Mouse (Mus musculus): Measurements from ENCODE around the gene 4931400O07Rik. TPM values are rescaled to one million over a fixed set of nuclear protein-coding genes. Genes with fewer than 3 reads are reported as not detected.

4931400O07Rik gene
- not detected in 2 replicates for polyA plus RNA-seq (2014; fragmentation: Nextera tagmentation; extraction: Ambion mirVana)

DNA sequence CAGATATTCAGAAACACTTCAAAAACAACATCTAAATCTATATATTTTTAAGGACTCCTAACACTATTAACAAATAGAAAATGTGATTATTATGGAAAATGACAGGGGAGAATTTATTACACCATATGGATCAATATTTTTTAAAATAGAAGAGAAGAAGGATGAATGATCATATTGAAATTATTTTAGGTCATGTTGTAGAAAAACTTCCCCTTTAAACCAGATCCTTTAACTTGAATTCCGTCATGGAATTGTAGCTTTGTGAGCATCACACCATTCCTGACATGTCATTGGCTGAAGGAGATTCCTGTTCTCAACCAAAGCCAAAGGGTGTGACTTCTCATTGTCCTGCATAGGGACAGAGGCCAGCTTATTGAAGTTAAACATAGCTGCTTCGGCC, at the start of gene 4931400O07Rik:
Gene 4931400O07Rik (plus strand): TSS at position 301 of the 400 bp plus-strand sequence.
- Histone ChIP-seq H3K9me3 (ENCODE audit: control insufficient read depth, low read length) (no peaks in the 10 kb centered on the region), H3K36me3 (ENCODE audit: control insufficient read depth, insufficient read depth, low read length) (no peaks in the 10 kb centered on the region), H3K9ac (ENCODE audit: low read depth, low read length) (no peak within 1 kb of the TSS), H3K4me3 (ENCODE audit: low read depth, low read length) (no peak within 1 kb of the TSS), H3K27ac (replicated peaks; ENCODE audit: low read depth, low read length) (no peak within 1 kb of the TSS), H3K4me1 (ENCODE audit: control insufficient read depth, insufficient read depth, low read length) (no peaks in the 10 kb centered on the region), H3K4me2 (ENCODE audit: low read depth, low read length) (no peak within 1 kb of the TSS), H3K27me3 (replicated peaks; ENCODE audit: control insufficient read depth, insufficient read depth, low read length) (no peaks in the 10 kb centered on the region)
- ATAC-seq (ENCODE audit: low read depth) (no peak), DNase-seq (ENCODE audit: low spot score) (no peak)
- 83% methylated on average over 2 of the region's 2 CpGs for WGBS

Other genes with a start within 250 kb of the 4931400O07Rik start
- 0.17 TPM in 1 of 2 replicates, not detected in the other for gene 4933402E13Rik, start 184.5 kb upstream of the 4931400O07Rik start, polyA plus RNA-seq (2014; fragmentation: Nextera tagmentation; extraction: Ambion mirVana)

Measured in embryonic facial prominence, embryonic 14.5 days (tissue).